Mouse (Mus musculus) left cerebral cortex, adult 11 months (tissue): Measurements from ENCODE around the gene Stoml3.

Experiments used
- DNase-seq: peaks from one replicate; pipeline ENCODE4 v3.0.0; 2022; ENCODE audit warnings: low spot score

The Stoml3 gene

DNA sequence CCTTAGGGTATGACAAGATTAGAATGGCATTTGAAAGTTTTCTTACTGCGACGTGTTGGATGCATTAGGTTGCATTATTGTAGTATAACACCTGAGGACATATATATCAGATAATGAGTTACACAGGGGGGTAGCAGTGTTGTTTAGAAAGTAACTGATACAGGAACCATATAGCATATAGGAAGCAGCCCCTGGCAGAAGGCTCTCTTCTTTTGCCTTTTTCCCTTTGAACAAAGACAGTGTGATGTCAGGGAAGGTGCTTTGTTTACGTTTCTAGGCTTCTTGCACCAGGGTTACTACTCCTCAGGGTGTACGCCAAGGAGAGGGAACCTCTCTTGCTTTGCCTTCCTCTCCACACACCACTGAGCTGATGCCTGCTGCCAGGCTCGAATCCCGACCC is at the start of gene Stoml3:
TSS of gene Stoml3 (plus strand) at position 301 of the 400 bp plus-strand sequence.
- DNase-seq = no peak

DNA sequence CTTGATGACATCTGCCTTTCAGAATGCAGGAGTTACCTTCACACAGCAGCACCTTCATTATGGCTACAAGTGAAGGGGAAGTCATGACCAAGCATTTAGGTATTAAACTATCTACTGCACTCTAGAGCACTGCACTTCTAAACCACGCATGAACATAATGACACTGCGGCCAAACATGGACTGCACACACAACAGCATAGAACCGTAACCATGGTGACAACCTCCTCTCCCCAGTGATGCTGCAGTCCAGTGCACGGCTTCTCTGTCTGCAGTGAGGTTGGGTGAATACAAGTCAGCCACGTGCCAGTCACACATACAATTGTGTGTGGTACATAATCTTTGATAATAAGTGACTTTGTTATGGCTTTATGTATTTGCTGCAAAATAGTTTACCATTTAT is 42.9 kb upstream of the Stoml3 start:
- no peak for DNase-seq

DNA sequence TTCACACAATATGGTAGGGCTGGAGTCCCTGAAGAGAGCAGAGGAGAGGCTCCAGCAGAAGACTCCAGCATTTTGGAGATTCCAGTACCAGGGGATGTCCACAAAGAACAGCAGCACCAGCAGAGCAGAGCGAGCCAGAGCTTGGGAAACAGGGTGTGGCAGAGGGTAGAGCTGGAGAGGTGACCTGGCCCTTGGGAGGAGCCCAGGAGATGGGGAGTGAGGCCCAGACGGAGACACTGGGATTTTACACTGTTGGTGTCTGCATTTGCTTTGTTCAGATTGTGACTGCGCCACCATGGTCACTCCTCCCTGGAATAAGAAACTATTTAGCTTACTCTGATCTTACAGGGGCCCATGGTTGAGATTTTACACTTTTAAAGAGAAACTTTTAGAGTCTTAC is 41.7 kb upstream of the Stoml3 start:
- DNase-seq = no peak

- peak; percentile 75 for DNase-seq
Measured at GRCm38 (mm10) chr3:53448208-53448607, 40.2 kb upstream of the Stoml3 start.

DNA sequence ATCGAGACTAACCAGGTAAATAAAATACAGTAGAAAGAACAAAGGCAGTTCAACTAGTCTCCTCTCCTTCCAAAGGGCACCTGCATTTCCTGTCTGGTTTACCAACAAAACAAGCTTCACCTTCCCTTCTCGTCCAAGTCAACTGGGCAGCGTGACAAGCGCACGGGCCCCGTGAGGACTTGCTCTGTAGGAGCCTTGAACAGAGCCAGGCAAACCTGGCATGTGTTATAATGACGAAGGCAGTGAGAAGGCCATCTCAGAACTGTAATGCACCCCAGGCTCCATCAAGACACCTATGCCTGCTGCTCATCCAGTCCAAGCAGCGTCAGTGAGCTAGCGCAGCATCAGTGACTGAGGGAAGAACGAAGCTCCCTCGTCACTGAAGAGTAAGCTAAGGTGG is 37.8 kb upstream of the Stoml3 start:
- no peak for DNase-seq

DNA sequence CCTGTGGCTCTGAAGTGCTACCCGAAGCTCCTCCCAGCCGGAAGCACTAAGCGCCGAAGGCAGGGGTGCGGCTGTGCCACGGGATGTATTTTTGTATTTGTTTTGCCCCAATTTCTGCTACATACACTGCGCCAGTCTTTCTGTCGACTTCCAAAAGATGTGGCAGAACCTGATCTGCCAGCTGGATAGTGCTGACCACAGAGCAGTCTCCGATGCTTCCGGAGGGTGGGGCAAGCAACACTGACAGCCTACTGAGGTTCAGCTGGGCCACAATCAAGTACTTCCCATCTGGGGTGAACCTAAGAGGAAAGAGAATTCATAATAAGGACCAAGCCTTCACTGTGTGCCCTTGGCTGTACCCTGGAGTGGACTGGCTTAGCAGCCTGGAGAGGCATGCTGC is 36.1 kb upstream of the Stoml3 start:
- no peak for DNase-seq

- DNase-seq = no peak
Measured at GRCm38 (mm10) chr3:53453346-53453745, 35.1 kb upstream of the Stoml3 start.

DNA sequence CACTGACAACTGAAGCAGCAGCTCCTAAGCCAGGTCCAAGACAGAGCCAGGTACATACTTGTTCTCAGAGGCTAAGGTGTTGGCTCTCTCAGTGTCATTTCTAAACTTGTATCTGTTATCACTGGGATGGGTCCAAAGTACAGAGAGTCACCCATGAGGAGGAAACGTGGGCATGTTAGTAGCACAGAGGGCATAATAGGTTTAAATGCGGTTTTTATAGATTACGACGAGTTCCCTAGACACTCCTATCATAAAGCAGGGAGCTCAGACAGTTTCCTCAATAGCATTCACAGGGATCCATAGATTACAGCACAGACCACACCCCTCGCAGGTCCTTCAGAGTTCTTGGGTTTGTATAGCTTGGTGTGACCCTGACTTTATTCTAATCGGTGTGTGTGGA is 34.4 kb upstream of the Stoml3 start:
- DNase-seq = no peak

- no peak for DNase-seq
Measured at GRCm38 (mm10) chr3:53454561-53454960, 33.9 kb upstream of the Stoml3 start.

GRCm38 (mm10) chr3:53454984-53455383 is 33.5 kb upstream of the Stoml3 start:
- no peak for DNase-seq

DNA sequence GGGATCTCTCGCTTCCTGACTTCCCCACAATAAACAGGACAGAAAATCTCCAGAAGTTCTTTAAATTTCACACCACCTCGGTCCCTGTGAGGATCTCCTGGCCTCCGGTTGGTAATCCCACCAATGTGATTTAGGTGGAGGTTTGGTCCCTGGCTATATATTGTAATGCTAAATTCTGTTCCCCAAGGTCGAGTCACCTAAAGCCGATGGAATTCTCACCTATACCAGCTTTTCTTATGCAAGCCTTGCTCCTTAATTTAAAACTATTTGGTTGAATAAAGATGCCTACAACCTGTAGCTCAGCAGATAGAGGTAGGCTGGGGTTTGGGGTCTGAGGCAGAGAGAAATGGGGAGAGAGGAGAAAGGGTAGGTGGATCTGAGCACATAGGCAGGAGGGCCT is 30.7 kb upstream of the Stoml3 start:
- DNase-seq = no peak

DNA sequence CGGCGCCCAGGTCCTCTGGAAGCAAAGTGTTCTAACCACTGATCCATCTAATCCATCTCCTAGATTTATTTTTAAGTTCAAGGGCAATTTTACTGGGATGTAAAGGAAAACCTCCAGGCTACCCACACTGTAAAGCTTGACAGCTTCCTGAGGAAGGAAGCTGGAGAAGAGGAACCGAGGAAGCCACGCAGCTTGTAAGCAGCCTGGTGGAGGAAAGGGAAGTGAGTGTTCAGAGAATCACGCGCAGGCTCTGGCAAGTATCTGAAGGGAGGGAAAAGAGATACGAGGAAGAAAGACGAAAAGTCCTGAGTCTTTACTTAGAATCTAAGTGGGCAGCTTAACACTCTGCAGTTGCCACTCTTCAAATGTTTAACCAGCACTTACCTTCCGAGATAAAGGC is 28.3 kb upstream of the Stoml3 start:
- no peak for DNase-seq

DNA sequence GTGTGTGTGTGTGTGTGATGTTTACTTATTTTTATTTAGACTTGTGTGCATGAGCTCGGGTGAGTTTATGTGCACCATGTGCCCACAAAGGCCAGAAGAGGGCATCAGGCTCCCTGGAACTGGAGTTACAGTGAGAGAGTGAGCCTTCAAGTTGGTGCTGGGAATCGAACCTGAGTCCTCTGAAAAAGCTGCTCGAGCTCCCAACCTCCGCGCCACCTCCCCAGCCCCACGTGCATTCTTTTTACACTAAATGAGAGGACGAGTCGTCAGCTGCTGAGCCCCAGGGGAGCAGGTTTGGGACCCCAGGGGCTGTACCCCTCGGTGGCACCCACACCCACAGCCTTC is 25.8 kb upstream of the Stoml3 start:
- DNase-seq = peak; percentile 13

GRCm38 (mm10) chr3:53463046-53463764 is 25.2 kb upstream of the Stoml3 start, which contains the start of the genes Nhlrc3 and Proser1:
Gene Nhlrc3, minus strand, starts transcription at chr3:53463332.
Gene Proser1, plus strand, starts transcription at chr3:53463666.
- DNase-seq = peak; percentile 94

GRCm38 (mm10) chr3:53463765-53464114 is 24.7 kb upstream of the Stoml3 start:
- no peak for DNase-seq

GRCm38 (mm10) chr3:53464146-53464698 is 24.2 kb upstream of the Stoml3 start:
- DNase-seq = no peak

- DNase-seq = no peak
Measured at GRCm38 (mm10) chr3:53465330-53465729, 23.1 kb upstream of the Stoml3 start.

GRCm38 (mm10) chr3:53466481-53466880 is 22.0 kb upstream of the Stoml3 start:
- no peak for DNase-seq

DNA sequence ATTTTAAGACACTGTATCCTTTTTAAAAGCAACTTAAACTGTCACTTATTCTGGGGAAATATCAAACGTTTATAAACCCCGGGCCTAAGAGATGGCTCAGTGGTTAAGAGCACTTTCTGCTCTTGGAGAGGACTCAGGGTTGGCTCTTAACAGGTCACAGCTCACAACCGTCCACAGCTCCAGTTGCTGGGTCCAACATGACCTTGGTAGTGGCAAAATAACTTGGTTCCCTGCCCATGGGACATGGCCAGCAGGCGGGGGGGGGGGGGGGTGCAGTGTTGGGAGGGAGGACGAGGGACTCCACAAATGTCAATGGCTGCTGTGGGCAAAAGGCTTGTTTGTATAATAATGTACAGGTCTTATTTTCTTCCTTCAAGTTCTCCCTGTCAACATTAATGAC is 21.1 kb upstream of the Stoml3 start:
- no peak for DNase-seq

GRCm38 (mm10) chr3:53469650-53470049 is 18.8 kb upstream of the Stoml3 start:
- no peak for DNase-seq

DNA sequence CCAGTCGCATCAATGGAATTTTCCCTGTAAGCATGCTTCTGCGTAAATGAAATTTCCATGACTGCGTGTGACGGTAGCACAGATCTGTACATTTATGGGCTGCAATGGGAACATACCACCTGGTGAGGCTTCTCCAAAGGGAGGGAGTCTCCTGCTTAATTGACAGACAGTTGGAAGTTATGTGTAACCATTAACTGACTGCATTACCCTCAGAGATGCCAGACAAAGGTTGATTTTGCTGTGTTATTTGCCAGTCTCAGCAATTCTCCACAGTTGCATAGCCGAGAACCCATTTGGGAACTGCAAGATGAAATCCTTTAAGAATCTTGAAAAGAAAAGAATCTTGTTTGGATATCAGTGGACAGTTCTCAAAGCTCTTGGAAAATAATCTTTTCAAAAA is 16.4 kb upstream of the Stoml3 start:
- no peak for DNase-seq

GRCm38 (mm10) chr3:53474179-53474578 is 14.3 kb upstream of the Stoml3 start:
- DNase-seq = no peak

DNA sequence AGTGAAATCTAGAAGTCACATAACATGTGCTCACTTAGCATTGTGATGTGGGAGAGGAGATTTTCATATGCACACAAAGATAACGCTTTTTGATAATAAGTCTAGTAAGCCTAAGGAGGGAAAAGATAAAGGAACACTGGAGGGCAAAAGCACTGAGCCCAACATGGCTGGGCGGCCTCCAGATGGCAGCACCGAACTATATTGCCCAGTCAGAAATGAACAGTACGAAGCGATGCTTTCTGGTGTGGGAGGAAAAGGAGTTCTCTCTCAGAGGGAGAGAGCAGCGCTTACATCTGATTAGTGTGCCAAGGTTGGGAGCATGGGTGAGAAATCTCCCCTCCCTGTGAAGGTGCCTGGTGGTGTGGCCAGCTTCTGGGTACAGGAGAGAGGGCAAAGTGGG is 12.6 kb upstream of the Stoml3 start:
- no peak for DNase-seq

- DNase-seq = no peak
Measured at GRCm38 (mm10) chr3:53477468-53477867, 11.0 kb upstream of the Stoml3 start.
